Mouse (Mus musculus): ENCODE measurements around the gene Ifna1. TPM values are rescaled to one million over a fixed set of nuclear protein-coding genes. Genes with fewer than 3 reads are reported as not detected.

The Ifna1 gene
- not detected in 2 replicates for polyA plus RNA-seq (2012; rRNA removed; ENCODE audit: low replicate concordance)

GRCm38 (mm10) chr4:88849698-88850097, at the start of gene Ifna1:
Ifna1 (plus strand) TSS chr4:88850087.

GRCm38 (mm10) chr4:88802954-88803353, 46.9 kb upstream of the Ifna1 start, which contains the start of gene Gm13287:
Gm13287 (plus strand) TSS chr4:88803254.

GRCm38 (mm10) chr4:88805231-88805630, 44.7 kb upstream of the Ifna1 start, which contains the start of gene Gm13288:
Gm13288 (plus strand) TSS chr4:88805531.

GRCm38 (mm10) chr4:88815928-88816327, 34.0 kb upstream of the Ifna1 start, which contains the start of gene Ifna7:
Ifna7 (plus strand) TSS chr4:88816228.

GRCm38 (mm10) chr4:88819659-88820058, 30.2 kb upstream of the Ifna1 start, which contains the start of gene Ifna11:
Ifna11 (plus strand) TSS chr4:88819959.

GRCm38 (mm10) chr4:88827116-88827515, 22.8 kb upstream of the Ifna1 start, which contains the start of gene Ifna6:
Ifna6 (plus strand) TSS chr4:88827416.

GRCm38 (mm10) chr4:88835225-88835624, 14.7 kb upstream of the Ifna1 start, which contains the start of gene Ifna5:
Ifna5 (plus strand) TSS chr4:88835525.

GRCm38 (mm10) chr4:88841438-88841911, 8.4 kb upstream of the Ifna1 start, which contains the start of gene Ifna4:
Ifna4 (plus strand) TSS chr4:88841861.

GRCm38 (mm10) chr4:88880101-88880500, 30.2 kb downstream of the Ifna1 start, which contains the start of gene Ifne:
Ifne (minus strand) TSS chr4:88880201.

Other genes with a start within 250 kb of the Ifna1 start
- not detected in 2 replicates for gene Ifna12, start 246.7 kb upstream of the Ifna1 start, polyA plus RNA-seq (2012; rRNA removed; ENCODE audit: low replicate concordance)
- gene C87499, start 215.7 kb upstream of the Ifna1 start, polyA plus RNA-seq (2012; rRNA removed; ENCODE audit: low replicate concordance), result not detected in 2 replicates
- gene Ifna13, start 205.6 kb upstream of the Ifna1 start, polyA plus RNA-seq (2012; rRNA removed; ENCODE audit: low replicate concordance), result not detected in 2 replicates
- gene Ifna16, start 173.2 kb upstream of the Ifna1 start, polyA plus RNA-seq (2012; rRNA removed; ENCODE audit: low replicate concordance), result not detected in 2 replicates
- gene Ifna2, start 166.2 kb upstream of the Ifna1 start, polyA plus RNA-seq (2012; rRNA removed; ENCODE audit: low replicate concordance), result not detected in 2 replicates
- gene Ifnab, start 158.7 kb upstream of the Ifna1 start, polyA plus RNA-seq (2012; rRNA removed; ENCODE audit: low replicate concordance), result not detected in 2 replicates
- 0.43 TPM in 1 of 2 replicates, not detected in the other for gene Gm26566, start 128.3 kb upstream of the Ifna1 start, polyA plus RNA-seq (2012; rRNA removed; ENCODE audit: low replicate concordance)
- gene Klhl9, start 127.6 kb upstream of the Ifna1 start, polyA plus RNA-seq (2012; rRNA removed; ENCODE audit: low replicate concordance), result 16.8 and 23.2 TPM in 2 replicates
- not detected in 2 replicates for gene Gm13271, start 95.2 kb upstream of the Ifna1 start, polyA plus RNA-seq (2012; rRNA removed; ENCODE audit: low replicate concordance)
- 0.17 and 0.27 TPM in 2 replicates for gene Gm13283, start 90.0 kb upstream of the Ifna1 start, polyA plus RNA-seq (2012; rRNA removed; ENCODE audit: low replicate concordance)
- not detected in 2 replicates for gene Gm13290, start 76.3 kb upstream of the Ifna1 start, polyA plus RNA-seq (2012; rRNA removed; ENCODE audit: low replicate concordance)
- gene Gm13289, start 73.2 kb upstream of the Ifna1 start, polyA plus RNA-seq (2012; rRNA removed; ENCODE audit: low replicate concordance), result not detected in 2 replicates
- gene Gm13272, start 70.2 kb upstream of the Ifna1 start, polyA plus RNA-seq (2012; rRNA removed; ENCODE audit: low replicate concordance), result not detected in 2 replicates
- gene Ifnz, start 68.0 kb upstream of the Ifna1 start, polyA plus RNA-seq (2012; rRNA removed; ENCODE audit: low replicate concordance), result 0.07 TPM in 1 of 2 replicates, not detected in the other
- not detected in 2 replicates for gene Gm13276, start 64.4 kb upstream of the Ifna1 start, polyA plus RNA-seq (2012; rRNA removed; ENCODE audit: low replicate concordance)
- gene Gm13277, start 61.5 kb upstream of the Ifna1 start, polyA plus RNA-seq (2012; rRNA removed; ENCODE audit: low replicate concordance), result not detected in 2 replicates
- not detected in 2 replicates for gene Gm13278, start 58.5 kb upstream of the Ifna1 start, polyA plus RNA-seq (2012; rRNA removed; ENCODE audit: low replicate concordance)
- not detected in 2 replicates for gene Gm13275, start 55.6 kb upstream of the Ifna1 start, polyA plus RNA-seq (2012; rRNA removed; ENCODE audit: low replicate concordance)
- not detected in 2 replicates for gene Gm13279, start 52.7 kb upstream of the Ifna1 start, polyA plus RNA-seq (2012; rRNA removed; ENCODE audit: low replicate concordance)
- not detected in 2 replicates for gene Gm13285, start 50.4 kb upstream of the Ifna1 start, polyA plus RNA-seq (2012; rRNA removed; ENCODE audit: low replicate concordance)
- not detected in 2 replicates for gene Gm13287, start 46.8 kb upstream of the Ifna1 start, polyA plus RNA-seq (2012; rRNA removed; ENCODE audit: low replicate concordance)
- not detected in 2 replicates for gene Gm13288, start 44.6 kb upstream of the Ifna1 start, polyA plus RNA-seq (2012; rRNA removed; ENCODE audit: low replicate concordance)
- gene Ifna7, start 33.9 kb upstream of the Ifna1 start, polyA plus RNA-seq (2012; rRNA removed; ENCODE audit: low replicate concordance), result not detected in 2 replicates
- gene Ifna11, start 30.1 kb upstream of the Ifna1 start, polyA plus RNA-seq (2012; rRNA removed; ENCODE audit: low replicate concordance), result not detected in 2 replicates
- gene Ifna6, start 22.7 kb upstream of the Ifna1 start, polyA plus RNA-seq (2012; rRNA removed; ENCODE audit: low replicate concordance), result not detected in 2 replicates
- gene Ifna5, start 14.6 kb upstream of the Ifna1 start, polyA plus RNA-seq (2012; rRNA removed; ENCODE audit: low replicate concordance), result not detected in 2 replicates
- not detected in 2 replicates for gene Ifna4, start 8.2 kb upstream of the Ifna1 start, polyA plus RNA-seq (2012; rRNA removed; ENCODE audit: low replicate concordance)
- gene Ifne, start 30.1 kb downstream of the Ifna1 start, polyA plus RNA-seq (2012; rRNA removed; ENCODE audit: low replicate concordance), result not detected in 2 replicates

Data from mammary gland, adult 2 months (tissue).